Mouse (Mus musculus) gastrocnemius, postnatal 36 days (tissue): ENCODE results near the gene Gsc. TPM values are rescaled to one million over a fixed set of nuclear protein-coding genes. Genes with fewer than 3 reads are reported as not detected.
A peak's percentile ranks its signal among the peaks of the same experiment; 100 is the strongest.
"Not testable (repeated sequence)": the region's sequence is repeated elsewhere in the genome, so short reads cannot be mapped to it uniquely, and the experiment has no call there.

Experiments used
- DNase-seq, 2 experiments: peaks; one replicate each; pipeline ENCODE4 v3.0.0; 2022
- intact Hi-C: fragments of 180-260 bp; cut with DNase I; formaldehyde crosslinking; loops from one replicate; pipeline ENCODE4 v1.15.1; 2025
- total RNA-seq, 2 experiments: library from RNA; stranded (reverse); gene quantifications; 2 replicates each; pipeline ENCODE4 v1.2.3; 2021

Gene Gsc
- total RNA-seq, 2 experiments from 2014 or later, result not detected

GRCm38 (mm10) chr12:104459377-104459776, 13.8 kb downstream of the Gsc start:
- no peak for DNase-seq
- intact Hi-C loops, result no loop called here

GRCm38 (mm10) chr12:104453002-104453401, 20.1 kb downstream of the Gsc start:
- intact Hi-C loops, result no loop called here
- DNase-seq, result no peak

GRCm38 (mm10) chr12:104450257-104450656, 22.9 kb downstream of the Gsc start:
- no peak for DNase-seq
- intact Hi-C loops, result no loop called here

- no peak for DNase-seq
- intact Hi-C loops, result loop anchor here (10.0 kb wide), 1 partner anchor 97 kb away; no protein-coding TSS in a partner anchor
These were observed 25.0 kb downstream of the Gsc start for GRCm38 (mm10) chr12:104448099-104448498.

- not testable (repeated sequence) for DNase-seq
- intact Hi-C loops, result loop anchor here (10.0 kb wide), 1 partner anchor 98 kb away; no protein-coding TSS in a partner anchor
These were observed 26.1 kb downstream of the Gsc start for GRCm38 (mm10) chr12:104447056-104447455.

GRCm38 (mm10) chr12:104443716-104444115, 29.4 kb downstream of the Gsc start:
- intact Hi-C loops, result loop anchor here (5.0 to 10.0 kb wide), 2 partner anchors 101 to 254 kb away; no protein-coding TSS in a partner anchor
- no peak for DNase-seq

GRCm38 (mm10) chr12:104440087-104440760, 32.9 kb downstream of the Gsc start:
- intact Hi-C loops, result loop anchor here (5.0 to 10.0 kb wide), 2 partner anchors 105 to 257 kb away; no protein-coding TSS in a partner anchor
- DNase-seq, result peak; percentile 81 to 87

- intact Hi-C loops, result no loop called here
- DNase-seq, result no peak
These were observed 39.0 kb downstream of the Gsc start for GRCm38 (mm10) chr12:104433951-104434735.

GRCm38 (mm10) chr12:104433214-104433613, 39.9 kb downstream of the Gsc start:
- no peak for DNase-seq
- intact Hi-C loops, result no loop called here

- intact Hi-C loops, result no loop called here
- DNase-seq, result no peak
These were observed 41.8 kb downstream of the Gsc start for GRCm38 (mm10) chr12:104431359-104431758.

GRCm38 (mm10) chr12:104426915-104427314, 46.2 kb downstream of the Gsc start:
- no peak for DNase-seq
- intact Hi-C loops, result no loop called here

GRCm38 (mm10) chr12:104425591-104425990, 47.5 kb downstream of the Gsc start:
- intact Hi-C loops, result no loop called here
- no peak for DNase-seq

GRCm38 (mm10) chr12:104422615-104423392, 50.3 kb downstream of the Gsc start:
- DNase-seq, result no peak

More at GRCm38 (mm10) chr12:104422615-104423392, 50.3 kb downstream of the Gsc start:
- intact Hi-C loops, result no loop called here

Other genes starting within 250 kb of the Gsc start
- not detected for gene Serpina3g, start 237.1 kb downstream of the Gsc start, total RNA-seq
- gene Serpina3i, start 210.2 kb downstream of the Gsc start, total RNA-seq, result not detected
- not detected for gene Serpina3j, start 158.8 kb downstream of the Gsc start, total RNA-seq
- under 1 TPM; 0.15 to 0.79 TPM for gene Serpina3k, start 134.8 kb downstream of the Gsc start, total RNA-seq
- gene Serpina3m, start 134.8 kb downstream of the Gsc start, total RNA-seq, result under 1 TPM in 1 of 2 experiments, not detected in 1; 0.20 TPM
- 1 to 10 TPM; 2.4 to 6.0 TPM for gene Serpina3n, start 66.6 kb downstream of the Gsc start, total RNA-seq